Mouse (Mus musculus) liver, embryonic 14.5 days (tissue): ENCODE results near the gene Fiz1. TPM values are rescaled to one million over a fixed set of nuclear protein-coding genes. Genes with fewer than 3 reads are reported as not detected.
"Not testable (repeated sequence)": the region's sequence is repeated elsewhere in the genome, so short reads cannot be mapped to it uniquely, and the experiment has no call there.

Source experiments
- ATAC-seq: fragments of 200-750 bp; cut with Nextera tagmentation; 2 replicates; pipeline ENCODE4 v1.8.0; 2017; ENCODE audit warnings: moderate number of reproducible peaks, mild to moderate bottlenecking, moderate library complexity; ENCODE audit not compliant: insufficient read depth
- DNase-seq, 3 experiments: peaks; one replicate each; pipeline ENCODE4 v3.0.0-alpha.2; 2012 to 2013; ENCODE audit warnings: low read depth in 3 of 3, low spot score in 3 of 3
- H3K27ac ChIP-seq: fragments of 300-500 bp; sonication (generic); 2 replicates; pipeline ENCODE4 v1.5.1; 2014; ENCODE audit warnings: moderate library complexity, mild to moderate bottlenecking, control low read depth, inconsistent platforms
- H3K27me3 ChIP-seq: fragments of 300-500 bp; sonication (generic); 2 replicates; pipeline ENCODE4 v1.6.1; 2014; ENCODE audit warnings: mild to moderate bottlenecking, low read length, moderate library complexity; ENCODE audit not compliant: control insufficient read depth, insufficient read depth
- H3K36me3 ChIP-seq: fragments of 300-500 bp; sonication (generic); replicated peaks from 2 replicates; pipeline ENCODE4 v1.6.1; 2014; ENCODE audit warnings: low read depth; ENCODE audit not compliant: control insufficient read depth, insufficient read depth
- H3K4me1 ChIP-seq, 2 experiments: fragments of 200-500 bp in 1 of 2; fragments of 300-500 bp in 1 of 2; sonication (generic) in 1 of 2; replicated peaks; 2 replicates each; pipeline ENCODE4 v1.6.1; 2012 to 2014; ENCODE audit warnings: antibody characterized with exemption in 1 of 2, inconsistent platforms in 1 of 2, low read length in 1 of 2; ENCODE audit not compliant: control insufficient read depth in 2 of 2, insufficient read depth in 2 of 2
- H3K4me2 ChIP-seq: fragments of 300-500 bp; sonication (generic); 2 replicates; pipeline ENCODE4 v1.6.1; 2014; ENCODE audit warnings: low read depth, mild to moderate bottlenecking, control low read depth, moderate library complexity
- H3K4me3 ChIP-seq, 2 experiments: fragments of 200-500 bp in 1 of 2; fragments of 300-500 bp in 1 of 2; sonication (generic) in 1 of 2; 2 replicates each; pipeline ENCODE4 v1.5.1; 2012 to 2014; ENCODE audit warnings: low read depth in 2 of 2, low read length in 2 of 2, mild to moderate bottlenecking in 2 of 2, control low read depth in 1 of 2, inconsistent platforms in 1 of 2, moderate library complexity in 1 of 2; ENCODE audit not compliant: insufficient read depth in 1 of 2
- H3K9ac ChIP-seq: fragments of 300-500 bp; sonication (generic); replicated peaks from 2 replicates; pipeline ENCODE4 v1.6.1; 2014; ENCODE audit warnings: mild to moderate bottlenecking, control low read depth, moderate library complexity
- H3K9me3 ChIP-seq: fragments of 300-500 bp; sonication (generic); 2 replicates; pipeline ENCODE4 v1.6.1; 2016; ENCODE audit warnings: low read length, mixed read lengths; ENCODE audit not compliant: control insufficient read depth
- CTCF ChIP-seq: IDR thresholded peaks from 2 replicates; pipeline ENCODE4 v1.5.1; 2016; ENCODE audit warnings: antibody characterized with exemption, low read depth, control low read depth
- EP300 ChIP-seq: IDR thresholded peaks from 2 replicates; pipeline ENCODE4 v1.6.1; 2016; ENCODE audit warnings: antibody characterized with exemption, low read depth
- WGBS: fragments of 180-500 bp; shearing (Covaris S2); extraction: QIAGEN DNeasy Blood & Tissue Kit; methylation state at CpG from one replicate; pipeline ENCODE4 v1.1.7; 2014; ENCODE audit not compliant: insufficient replicate concordance; 5-methylcytosine and 5-hydroxymethylcytosine counted together
- polyA plus RNA-seq, 2 experiments: library from polyadenylated mRNA; depleted of rRNA in 1 of 2; stranded (reverse) in 1 of 2; unstranded in 1 of 2; fragments of >200 nt; fragmentation: Nextera tagmentation in 1 of 2; extraction: Ambion mirVana in 1 of 2; gene quantifications; 2 replicates each; pipeline versions ENCODE4 v1.2.1 to v1.2.3; 2012 to 2014

Fiz1 gene
- polyA plus RNA-seq, 2 experiments: 10.7 to 12.1 TPM

- H3K36me3 ChIP-seq: peaks cover 52% of the 10 kb centered on the region
- no peak for ATAC-seq
These were observed 1.6 kb downstream of the Fiz1 start for GRCm38 (mm10) chr7:5012681-5013513.

GRCm38 (mm10) chr7:5008229-5008628, 6.3 kb downstream of the Fiz1 start:
- no peak for TF ChIP-seq EP300
- TF ChIP-seq CTCF: peak; percentile 30; the same call in 1 of the 2 replicates
- H3K4me3 ChIP-seq: no peak overlapping the region
- 88% methylated on average over 26 of the region's 26 CpGs for WGBS
- DNase-seq (no peak), ATAC-seq (no peak)
- H3K27me3 ChIP-seq: no peaks in the 10 kb centered on the region
- H3K4me1 ChIP-seq: peaks cover 2% of the 10 kb centered on the region in 2 experiments; a peak in 3 of 4 replicates
- H3K4me2 ChIP-seq: no peak overlapping the region
- peaks cover 52% of the 10 kb centered on the region for H3K36me3 ChIP-seq
- no peaks in the 10 kb centered on the region for H3K9me3 ChIP-seq
- no peak overlapping the region for H3K9ac ChIP-seq
- no peak overlapping the region for H3K27ac ChIP-seq

More at GRCm38 (mm10) chr7:5012681-5013513, 1.6 kb downstream of the Fiz1 start:
- H3K27me3 ChIP-seq: no peaks in the 10 kb centered on the region
- WGBS: 80% methylated on average over 27 of the region's 27 CpGs
- H3K4me1 ChIP-seq: peaks cover 8 to 12% of the 10 kb centered on the region in 2 experiments
- H3K4me2 ChIP-seq: peak overlapping the region; percentile 82
- H3K9ac ChIP-seq: no peak overlapping the region
- no peak for TF ChIP-seq CTCF
- TF ChIP-seq EP300: no peak
- DNase-seq: no peak
- H3K4me3 ChIP-seq: peak overlapping the region; percentile 10 to 16; a peak in 2 of 4 replicates
- H3K9me3 ChIP-seq: no peaks in the 10 kb centered on the region; the same call in 1 of the 2 replicates
- H3K27ac ChIP-seq: peak overlapping the region; percentile 6; the same call in 1 of the 2 replicates

- H3K36me3 ChIP-seq, H3K27ac ChIP-seq, H3K4me3 ChIP-seq, H3K9me3 ChIP-seq, H3K9ac ChIP-seq, ATAC-seq, DNase-seq, H3K27me3 ChIP-seq, H3K4me1 ChIP-seq, H3K4me2 ChIP-seq: not testable (repeated sequence)
- WGBS: 64% methylated on average over 8 of the region's 8 CpGs
These were observed 11.6 kb downstream of the Fiz1 start for GRCm38 (mm10) chr7:5002876-5003275.

GRCm38 (mm10) chr7:4999876-5000275, 14.6 kb downstream of the Fiz1 start:
- 30% methylated on average over 2 of the region's 2 CpGs for WGBS
- DNase-seq: no peak
- H3K9ac ChIP-seq: no peak overlapping the region
- H3K4me2 ChIP-seq: no peak overlapping the region
- H3K27me3 ChIP-seq: peaks cover 4% of the 10 kb centered on the region; the same call in 1 of the 2 replicates
- no peaks in the 10 kb centered on the region for H3K36me3 ChIP-seq
- no peaks in the 10 kb centered on the region for H3K9me3 ChIP-seq
- H3K27ac ChIP-seq: no peak overlapping the region
- H3K4me3 ChIP-seq: no peak overlapping the region
- ATAC-seq: no peak
- no peaks in the 10 kb centered on the region for H3K4me1 ChIP-seq
- peak; percentile 49 for TF ChIP-seq CTCF
- TF ChIP-seq EP300: no peak

- H3K9ac ChIP-seq: no peak overlapping the region
These were observed 17.6 kb downstream of the Fiz1 start for GRCm38 (mm10) chr7:4996934-4997333.

More at GRCm38 (mm10) chr7:4996934-4997333, 17.6 kb downstream of the Fiz1 start:
- Histone ChIP-seq H3K27me3 (peaks cover 20% of the 10 kb centered on the region), H3K4me2 (no peak overlapping the region), H3K4me3 (no peak overlapping the region), H3K9me3 (no peaks in the 10 kb centered on the region), H3K4me1 (no peaks in the 10 kb centered on the region), H3K27ac (no peak overlapping the region), H3K36me3 (no peaks in the 10 kb centered on the region)
- 59% methylated on average over 6 of the region's 8 CpGs for WGBS
- ATAC-seq (no peak), DNase-seq (no peak)
- no peak for TF ChIP-seq EP300
- no peak for TF ChIP-seq CTCF
